Mouse (Mus musculus): Measurements from ENCODE around the gene Timm10. TPM values are rescaled to one million over a fixed set of nuclear protein-coding genes. Genes with fewer than 3 reads are reported as not detected.

Timm10 gene
- polyA plus RNA-seq, 1 experiment from 2014 or later = 29.8 TPM

DNA sequence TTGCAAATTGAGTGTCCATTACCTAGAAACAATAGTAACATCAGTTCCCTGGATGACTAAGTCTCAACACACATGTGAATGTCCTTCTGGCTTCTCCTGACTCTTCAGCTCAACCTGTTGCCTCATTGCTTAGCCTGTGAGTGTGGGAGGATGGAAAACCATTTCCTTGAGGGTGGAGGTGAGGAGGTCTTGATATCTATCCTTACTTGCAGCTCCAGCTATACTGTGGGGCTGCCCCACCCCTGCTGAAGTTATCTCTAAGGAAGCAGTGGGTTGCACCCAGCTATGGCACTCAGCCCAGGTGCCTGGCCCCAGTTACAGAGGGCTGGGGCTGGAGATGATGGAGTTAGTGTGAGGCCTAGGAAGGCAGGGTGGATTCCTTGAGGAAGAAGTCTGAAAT lies 15.1 kb downstream of the Timm10 start:
- Histone ChIP-seq H3K27me3 (ENCODE audit: control insufficient read depth, insufficient read depth, low read depth, low read length) (peaks cover 3% of the 10 kb centered on the region; the same call in 1 of the 2 replicates), H3K9ac (ENCODE audit: low read depth, low read length) (peak overlapping the region; percentile 92), H3K27ac (ENCODE audit: low read length) (peak overlapping the region; percentile 96), H3K4me3 (ENCODE audit: low read depth, low read length) (peak overlapping the region; percentile 87), H3K4me1 (ENCODE audit: control insufficient read depth, low read depth, low read length) (peaks cover 46% of the 10 kb centered on the region), H3K36me3 (ENCODE audit: control insufficient read depth, insufficient read depth) (peaks cover 35% of the 10 kb centered on the region), H3K4me2 (ENCODE audit: low read depth, low read length) (peak overlapping the region; percentile 68), H3K9me3 (replicated peaks; ENCODE audit: control insufficient read depth, low read length) (no peaks in the 10 kb centered on the region)
- peak; percentile 94 for ATAC-seq (ENCODE audit: low read depth)

DNA sequence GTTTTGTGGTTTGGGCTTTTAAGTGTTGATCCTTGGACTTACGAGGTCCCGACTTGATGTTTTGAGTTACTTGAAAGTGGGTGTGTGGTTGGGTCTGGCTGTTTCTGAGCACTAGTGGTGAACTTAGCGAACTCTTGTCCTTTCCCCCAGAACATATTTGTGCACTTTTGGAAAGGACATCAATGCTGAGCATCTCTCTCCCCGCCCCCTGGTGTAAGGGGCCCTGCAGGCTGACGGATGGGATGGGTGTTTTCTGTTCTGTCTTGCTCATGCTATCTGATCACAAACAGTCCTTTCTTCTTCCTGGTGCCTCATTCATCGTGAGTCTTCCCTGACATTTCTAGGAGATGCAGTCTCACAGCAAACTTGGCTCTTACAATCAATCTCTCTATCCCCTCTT lies 16.9 kb downstream of the Timm10 start:
- Histone ChIP-seq H3K4me1 (ENCODE audit: control insufficient read depth, low read depth, low read length) (peaks cover 41% of the 10 kb centered on the region), H3K9me3 (replicated peaks; ENCODE audit: control insufficient read depth, low read length) (no peaks in the 10 kb centered on the region), H3K27ac (ENCODE audit: low read length) (peak overlapping the region; percentile 62), H3K27me3 (ENCODE audit: control insufficient read depth, insufficient read depth, low read depth, low read length) (no peaks in the 10 kb centered on the region), H3K36me3 (ENCODE audit: control insufficient read depth, insufficient read depth) (peaks cover 49% of the 10 kb centered on the region), H3K4me3 (ENCODE audit: low read depth, low read length) (peak overlapping the region; percentile 87), H3K9ac (ENCODE audit: low read depth, low read length) (peak overlapping the region; percentile 70), H3K4me2 (ENCODE audit: low read depth, low read length) (peak overlapping the region; percentile 68)
- ATAC-seq (ENCODE audit: low read depth) = peak; percentile 5
- 29% methylated on average over 6 of the region's 6 CpGs for WGBS (ENCODE audit: insufficient replicate concordance)

DNA sequence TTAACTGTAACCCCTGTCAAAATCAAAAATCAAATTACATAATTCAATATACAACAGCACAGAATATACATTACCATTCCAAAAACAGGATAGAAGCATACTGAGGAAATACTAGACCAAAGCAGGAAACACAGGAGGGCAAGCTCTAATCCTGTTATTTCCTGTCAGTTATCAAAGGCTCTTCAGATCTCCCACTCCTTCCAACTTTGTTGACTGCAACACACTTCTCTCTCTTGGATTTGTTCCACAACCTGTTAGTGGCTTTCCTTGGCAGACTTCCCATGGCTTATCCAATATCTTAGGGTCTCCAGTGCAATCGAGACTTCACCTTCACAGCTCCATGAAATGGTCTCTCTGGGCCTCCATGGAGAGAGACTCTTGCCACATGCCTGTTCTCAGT lies 18.4 kb downstream of the Timm10 start:
- H3K4me2 ChIP-seq (ENCODE audit: low read depth, low read length) = peak overlapping the region; percentile 68
- H3K9me3 ChIP-seq (replicated peaks; ENCODE audit: control insufficient read depth, low read length) = no peaks in the 10 kb centered on the region
- H3K4me1 ChIP-seq (ENCODE audit: control insufficient read depth, low read depth, low read length) = peaks cover 44% of the 10 kb centered on the region
- no peak for ATAC-seq (ENCODE audit: low read depth)
- H3K9ac ChIP-seq (ENCODE audit: low read depth, low read length) = no peak overlapping the region
- 67% methylated on average over 1 of the region's 1 CpGs for WGBS (ENCODE audit: insufficient replicate concordance)
- H3K36me3 ChIP-seq (ENCODE audit: control insufficient read depth, insufficient read depth) = peaks cover 65% of the 10 kb centered on the region
- no peaks in the 10 kb centered on the region for H3K27me3 ChIP-seq (ENCODE audit: control insufficient read depth, insufficient read depth, low read depth, low read length)
- H3K4me3 ChIP-seq (ENCODE audit: low read depth, low read length) = no peak overlapping the region
- peak overlapping the region; percentile 36 for H3K27ac ChIP-seq (ENCODE audit: low read length)

DNA sequence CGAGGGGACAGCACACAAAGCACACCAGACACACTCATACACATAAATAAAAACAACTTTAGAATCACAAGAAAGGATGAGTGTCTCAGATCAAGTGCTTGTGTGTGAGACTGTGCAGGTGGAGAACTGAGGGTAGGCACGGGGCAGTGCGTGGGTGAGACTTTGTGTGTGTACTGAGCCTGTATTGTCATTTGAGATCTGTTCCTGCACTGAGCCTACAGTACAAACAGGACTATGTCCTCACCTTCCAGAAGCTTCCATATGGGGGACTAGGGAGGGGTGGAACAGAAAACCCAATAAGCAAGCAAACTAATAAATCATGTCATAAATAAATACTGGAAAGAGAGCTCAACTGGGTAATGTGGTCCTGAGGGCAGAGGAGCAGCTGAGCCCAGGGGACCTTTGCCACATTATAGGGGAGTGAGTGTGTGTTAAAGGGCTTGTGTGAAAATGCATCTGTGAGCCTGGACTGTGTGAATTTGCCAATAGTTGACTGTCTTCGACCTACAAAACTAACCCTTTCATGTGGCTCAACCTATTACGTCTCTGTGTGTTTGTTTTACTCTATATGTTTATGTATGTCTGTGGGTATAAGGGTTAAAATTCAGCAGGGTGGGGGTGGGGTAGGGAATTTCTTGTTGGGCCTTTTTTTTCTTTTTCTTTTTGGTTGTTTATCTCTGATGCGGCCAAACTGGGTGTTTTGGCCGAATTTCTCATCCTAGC lies 23.8 kb downstream of the Timm10 start:
- Histone ChIP-seq H3K9ac (ENCODE audit: low read depth, low read length) (no peak overlapping the region), H3K27ac (ENCODE audit: low read length) (peak overlapping the region; percentile 82), H3K27me3 (ENCODE audit: control insufficient read depth, insufficient read depth, low read depth, low read length) (no peaks in the 10 kb centered on the region), H3K4me2 (ENCODE audit: low read depth, low read length) (no peak overlapping the region), H3K9me3 (replicated peaks; ENCODE audit: control insufficient read depth, low read length) (no peaks in the 10 kb centered on the region), H3K4me3 (ENCODE audit: low read depth, low read length) (no peak overlapping the region), H3K36me3 (ENCODE audit: control insufficient read depth, insufficient read depth) (peaks cover 97% of the 10 kb centered on the region), H3K4me1 (ENCODE audit: control insufficient read depth, low read depth, low read length) (peaks cover 31% of the 10 kb centered on the region)
- 79% methylated on average over 7 of the region's 7 CpGs for WGBS (ENCODE audit: insufficient replicate concordance)
- ATAC-seq (ENCODE audit: low read depth) = peak; percentile 69

DNA sequence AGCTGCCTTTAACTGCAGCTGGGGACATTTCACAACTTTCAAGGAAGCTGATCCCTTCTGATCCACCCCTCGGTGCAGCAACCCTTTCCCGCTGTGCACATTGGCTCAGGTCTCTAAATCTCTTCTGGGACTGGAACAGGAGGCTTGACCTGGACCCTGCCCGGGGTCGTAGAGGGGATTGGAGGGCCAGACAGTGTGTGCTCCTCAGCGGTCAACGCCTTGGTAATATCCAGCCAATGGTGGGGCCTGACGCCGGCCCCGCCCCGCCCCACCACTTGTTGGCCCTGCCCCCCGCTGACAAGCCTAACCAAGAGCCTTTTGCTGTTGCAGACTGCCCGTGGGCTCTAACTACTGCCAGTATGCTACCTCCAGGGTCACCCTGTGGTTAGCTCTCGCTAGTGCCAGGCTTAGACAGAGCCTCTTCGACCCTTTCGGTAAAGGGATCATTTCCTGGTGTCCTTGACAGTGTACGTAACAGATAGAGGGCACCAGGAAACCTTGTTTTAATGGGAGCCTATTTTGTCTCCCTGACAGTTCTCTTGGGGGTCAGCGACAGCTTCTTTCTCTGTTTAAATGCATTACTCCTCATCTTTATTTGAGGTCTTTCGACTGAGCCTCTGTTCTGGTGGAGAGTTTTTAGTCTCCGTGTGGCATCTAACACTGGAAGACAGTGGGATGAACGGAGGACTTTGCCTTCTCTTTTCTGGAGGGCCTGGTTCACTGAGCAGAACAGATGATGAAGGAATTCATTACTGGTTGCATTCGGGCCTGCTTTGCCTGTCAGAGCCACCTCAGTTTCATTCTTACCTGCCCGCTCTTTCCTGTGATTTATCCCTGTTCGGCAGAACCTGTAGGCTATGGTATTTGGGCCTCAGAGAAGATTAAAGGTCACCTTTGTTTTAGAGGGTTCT lies 24.6 kb downstream of the Timm10 start:
- no peaks in the 10 kb centered on the region for H3K9me3 ChIP-seq (replicated peaks; ENCODE audit: control insufficient read depth, low read length)
- no peak overlapping the region for H3K9ac ChIP-seq (ENCODE audit: low read depth, low read length)
- 71% methylated on average over 23 of the region's 23 CpGs for WGBS (ENCODE audit: insufficient replicate concordance)
- H3K27me3 ChIP-seq (ENCODE audit: control insufficient read depth, insufficient read depth, low read depth, low read length) = no peaks in the 10 kb centered on the region
- H3K27ac ChIP-seq (ENCODE audit: low read length) = peak overlapping the region; percentile 82
- peak; percentile 88 for ATAC-seq (ENCODE audit: low read depth)
- H3K4me1 ChIP-seq (ENCODE audit: control insufficient read depth, low read depth, low read length) = peaks cover 27% of the 10 kb centered on the region
- H3K36me3 ChIP-seq (ENCODE audit: control insufficient read depth, insufficient read depth) = peaks cover 97% of the 10 kb centered on the region
- no peak overlapping the region for H3K4me3 ChIP-seq (ENCODE audit: low read depth, low read length)
- peak overlapping the region; percentile 4; the same call in 1 of the 2 replicates for H3K4me2 ChIP-seq (ENCODE audit: low read depth, low read length)

DNA sequence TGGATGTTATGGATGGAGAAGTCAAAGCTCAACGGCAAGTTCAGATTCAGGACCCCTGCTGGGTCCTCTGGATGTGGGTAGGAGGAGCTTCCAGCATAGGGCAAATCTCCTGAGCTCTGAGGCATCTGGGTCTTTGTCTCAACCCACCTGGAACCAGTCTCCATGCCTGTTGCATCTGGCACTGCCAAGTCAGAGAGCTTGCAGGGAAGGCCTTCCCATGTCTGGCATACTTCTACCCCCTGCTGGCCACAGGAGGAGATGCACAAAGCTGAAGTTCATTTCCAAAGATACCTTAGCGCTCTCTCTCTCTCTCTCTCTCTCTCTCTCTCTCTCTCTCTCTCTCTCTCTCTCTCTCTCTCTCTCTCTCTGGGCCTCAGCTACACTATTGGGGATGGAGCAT lies 28.9 kb downstream of the Timm10 start:
- peaks cover 3% of the 10 kb centered on the region for H3K4me1 ChIP-seq (ENCODE audit: control insufficient read depth, low read depth, low read length)
- WGBS (ENCODE audit: insufficient replicate concordance) = 65% methylated on average over 2 of the region's 2 CpGs
- no peak overlapping the region for H3K4me3 ChIP-seq (ENCODE audit: low read depth, low read length)
- no peak overlapping the region for H3K27ac ChIP-seq (ENCODE audit: low read length)
- ATAC-seq (ENCODE audit: low read depth) = no peak
- H3K27me3 ChIP-seq (ENCODE audit: control insufficient read depth, insufficient read depth, low read depth, low read length) = no peaks in the 10 kb centered on the region
- H3K9me3 ChIP-seq (replicated peaks; ENCODE audit: control insufficient read depth, low read length) = no peaks in the 10 kb centered on the region
- H3K9ac ChIP-seq (ENCODE audit: low read depth, low read length) = no peak overlapping the region
- peaks cover 99% of the 10 kb centered on the region for H3K36me3 ChIP-seq (ENCODE audit: control insufficient read depth, insufficient read depth)
- H3K4me2 ChIP-seq (ENCODE audit: low read depth, low read length) = no peak overlapping the region

DNA sequence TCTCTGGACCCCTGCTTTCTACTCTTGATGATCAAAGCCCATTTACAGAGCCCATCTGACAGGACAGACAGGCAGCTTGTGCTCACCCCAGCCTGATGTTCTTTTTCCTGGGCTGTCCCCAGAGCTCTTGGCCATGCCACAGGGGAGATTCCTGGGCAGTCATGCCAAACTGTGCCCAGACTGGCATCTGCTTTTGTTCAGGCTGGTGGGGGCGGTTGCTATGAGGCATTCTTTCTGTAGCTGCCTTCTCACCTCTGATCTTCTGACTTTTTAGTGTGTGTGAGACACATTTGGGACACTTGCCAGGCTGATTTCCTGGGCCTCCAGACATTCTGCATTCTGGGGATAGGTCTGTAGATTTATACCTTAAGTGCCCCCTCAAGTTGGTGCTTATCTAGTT lies 31.8 kb downstream of the Timm10 start:
- H3K4me3 ChIP-seq (ENCODE audit: low read depth, low read length) = no peak overlapping the region
- H3K36me3 ChIP-seq (ENCODE audit: control insufficient read depth, insufficient read depth) = peaks cover 99% of the 10 kb centered on the region
- H3K27ac ChIP-seq (ENCODE audit: low read length) = no peak overlapping the region
- WGBS (ENCODE audit: insufficient replicate concordance) = 96% methylated on average over 1 of the region's 1 CpGs
- H3K4me1 ChIP-seq (ENCODE audit: control insufficient read depth, low read depth, low read length) = no peaks in the 10 kb centered on the region; the same call in 1 of the 2 replicates
- no peaks in the 10 kb centered on the region for H3K9me3 ChIP-seq (replicated peaks; ENCODE audit: control insufficient read depth, low read length)
- no peak for ATAC-seq (ENCODE audit: low read depth)
- H3K9ac ChIP-seq (ENCODE audit: low read depth, low read length) = no peak overlapping the region
- no peaks in the 10 kb centered on the region for H3K27me3 ChIP-seq (ENCODE audit: control insufficient read depth, insufficient read depth, low read depth, low read length)
- H3K4me2 ChIP-seq (ENCODE audit: low read depth, low read length) = no peak overlapping the region

DNA sequence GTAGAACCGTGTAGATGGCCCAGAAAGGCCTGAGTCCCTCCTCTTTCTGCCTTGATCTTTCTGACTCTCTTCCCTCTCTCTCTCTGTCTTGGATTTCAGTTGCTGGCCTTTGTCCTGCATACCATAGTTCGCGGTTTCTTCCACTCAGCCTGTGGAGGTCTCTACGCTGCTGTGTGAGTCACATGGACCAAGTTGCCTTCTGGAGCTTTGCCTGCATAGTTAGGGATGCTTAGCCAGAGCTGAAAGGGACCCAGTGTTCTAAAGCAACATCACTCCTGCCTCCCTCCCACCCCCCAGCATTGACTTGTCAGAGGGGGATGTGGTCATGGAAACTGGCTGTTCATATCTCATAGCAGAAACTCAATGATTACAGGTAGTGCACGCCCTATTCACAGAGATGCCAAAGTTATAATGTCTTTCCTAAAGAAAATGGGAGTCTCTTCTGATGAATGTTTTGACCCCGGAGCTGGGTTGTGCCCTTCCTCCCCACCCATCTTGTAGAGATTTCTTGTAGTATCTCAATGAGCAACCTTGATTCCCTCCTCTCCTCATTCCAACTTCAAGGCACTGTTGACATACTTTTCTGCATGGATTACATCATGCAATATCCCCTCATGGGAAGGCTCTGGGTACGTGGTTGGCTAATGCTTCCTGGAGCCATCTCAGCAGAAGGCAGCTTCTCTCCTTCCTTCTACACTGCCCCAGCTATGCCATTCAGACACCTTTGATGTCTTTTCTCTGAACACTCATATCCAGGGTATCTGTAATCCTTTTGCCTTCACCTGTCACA lies 33.4 kb downstream of the Timm10 start:
- no peak overlapping the region for H3K4me3 ChIP-seq (ENCODE audit: low read depth, low read length)
- H3K9me3 ChIP-seq (replicated peaks; ENCODE audit: control insufficient read depth, low read length) = no peaks in the 10 kb centered on the region
- WGBS (ENCODE audit: insufficient replicate concordance) = 89% methylated on average over 7 of the region's 7 CpGs
- no peak overlapping the region for H3K27ac ChIP-seq (ENCODE audit: low read length)
- no peak overlapping the region for H3K9ac ChIP-seq (ENCODE audit: low read depth, low read length)
- H3K27me3 ChIP-seq (ENCODE audit: control insufficient read depth, insufficient read depth, low read depth, low read length) = peaks cover 5% of the 10 kb centered on the region
- peaks cover 87% of the 10 kb centered on the region for H3K36me3 ChIP-seq (ENCODE audit: control insufficient read depth, insufficient read depth)
- ATAC-seq (ENCODE audit: low read depth) = no peak
- no peak overlapping the region for H3K4me2 ChIP-seq (ENCODE audit: low read depth, low read length)
- H3K4me1 ChIP-seq (ENCODE audit: control insufficient read depth, low read depth, low read length) = no peaks in the 10 kb centered on the region; the same call in 1 of the 2 replicates
